Mouse (Mus musculus) CH12.LX (cell line): ENCODE results near the gene Aldoart2. TPM values are rescaled to one million over a fixed set of nuclear protein-coding genes. Genes with fewer than 3 reads are reported as not detected.
A peak's percentile ranks its signal among the peaks of the same experiment; 100 is the strongest.

ENCODE experiments used
- DNase-seq: peaks from one replicate; pipeline ENCODE4 v3.0.0-alpha.2; 2013; ENCODE audit errors: extremely low read depth
- H3K27ac ChIP-seq: 2 replicates; pipeline ENCODE4 v1.5.1; 2012; ENCODE audit warnings: low read depth, mild to moderate bottlenecking, control low read depth, moderate library complexity; ENCODE audit not compliant: insufficient read depth
- H3K27me3 ChIP-seq: replicated peaks from 2 replicates; pipeline ENCODE3; 2012; ENCODE audit warnings: inconsistent platforms
- H3K36me3 ChIP-seq, 2 experiments: replicated peaks in 1 of 2; 2 replicates each; pipeline versions ENCODE3 to v1.6.1; 2012; ENCODE audit warnings: inconsistent platforms in 1 of 2, low read length in 1 of 2, mild to moderate bottlenecking in 1 of 2, mixed read lengths in 1 of 2, moderate library complexity in 1 of 2; ENCODE audit not compliant: control insufficient read depth in 1 of 2, insufficient read depth in 1 of 2
- H3K4me1 ChIP-seq, 2 experiments: 2 replicates each; pipeline ENCODE4 v1.6.1; 2012; ENCODE audit warnings: inconsistent platforms in 1 of 2, moderate library complexity in 1 of 2; ENCODE audit not compliant: insufficient read depth in 2 of 2, control insufficient read depth in 1 of 2
- H3K4me2 ChIP-seq: 2 replicates; pipeline ENCODE4 v1.6.1; 2012; ENCODE audit warnings: low read depth, mild to moderate bottlenecking, control low read depth; ENCODE audit not compliant: poor library complexity, insufficient read depth, severe bottlenecking
- H3K4me3 ChIP-seq, 3 experiments: fragments of 150-350 bp in 1 of 3; sonication (generic) in 1 of 3; replicated peaks in 1 of 3; 2 replicates each; pipeline versions ENCODE3 to v1.5.1; 2011 to 2012; ENCODE audit warnings: low read depth in 2 of 3, low read length in 2 of 3, mild to moderate bottlenecking in 2 of 3, moderate library complexity in 2 of 3, control low read depth in 1 of 3, improper control_type of control experiment in 1 of 3, inconsistent platforms in 1 of 3, mixed read lengths in 1 of 3; ENCODE audit not compliant: poor library complexity in 1 of 3
- H3K79me2 ChIP-seq: replicated peaks from 2 replicates; pipeline ENCODE4 v1.6.1; 2012; ENCODE audit warnings: mild to moderate bottlenecking, moderate library complexity; ENCODE audit not compliant: control insufficient read depth, poor library complexity, insufficient read depth, severe bottlenecking; ENCODE audit errors: extremely low read depth
- H3K9ac ChIP-seq: 2 replicates; pipeline ENCODE4 v1.6.1; 2012; ENCODE audit warnings: low read depth, mild to moderate bottlenecking, control low read depth, moderate library complexity; ENCODE audit not compliant: insufficient read depth
- H3K9me3 ChIP-seq: replicated peaks from 2 replicates; pipeline ENCODE3; 2012; ENCODE audit warnings: low read length, inconsistent platforms, mixed read lengths
- CHD1 ChIP-seq: IDR thresholded peaks from 2 replicates; pipeline ENCODE4 v1.6.1; 2012; ENCODE audit warnings: low read depth, low read length, improper control_type of control experiment, inconsistent platforms
- CHD2 ChIP-seq: IDR thresholded peaks from 2 replicates; pipeline ENCODE4 v1.6.1; 2011; ENCODE audit warnings: low read length, improper control_type of control experiment
- CTCF ChIP-seq, 2 experiments: IDR thresholded peaks in 1 of 2; conservative IDR thresholded peaks in 1 of 2; 2 replicates each; pipeline ENCODE4 v1.5.1; 2011 to 2012; ENCODE audit warnings: low read depth in 2 of 2, low read length in 2 of 2, improper control_type of control experiment in 1 of 2, inconsistent platforms in 1 of 2, mild to moderate bottlenecking in 1 of 2, moderate library complexity in 1 of 2
- HCFC1 ChIP-seq: IDR thresholded peaks from 2 replicates; pipeline ENCODE4 v1.6.1; 2012; ENCODE audit warnings: low read depth, mild to moderate bottlenecking, inconsistent platforms, low read length, improper control_type of control experiment
- IRF4 ChIP-seq: IDR thresholded peaks from 2 replicates; pipeline ENCODE4 v1.6.1; 2014; ENCODE audit warnings: low read depth, mild to moderate bottlenecking, inconsistent platforms, low read length, improper control_type of control experiment
- JUND ChIP-seq: conservative IDR thresholded peaks from 2 replicates; pipeline ENCODE4 v1.6.1; 2011; ENCODE audit warnings: low read depth, low read length, improper control_type of control experiment
- MAFK ChIP-seq: IDR thresholded peaks from 2 replicates; pipeline ENCODE4 v1.6.1; 2011; ENCODE audit warnings: low read length, improper control_type of control experiment; ENCODE audit not compliant: insufficient replicate concordance
- MAZ ChIP-seq: IDR thresholded peaks from 2 replicates; pipeline ENCODE4 v1.6.1; 2012; ENCODE audit warnings: low read depth, mild to moderate bottlenecking, inconsistent platforms, low read length, improper control_type of control experiment, moderate library complexity
- MEF2A ChIP-seq: IDR thresholded peaks from 2 replicates; pipeline ENCODE4 v1.6.1; 2014; ENCODE audit warnings: low read depth, mild to moderate bottlenecking, inconsistent platforms, low read length, improper control_type of control experiment, borderline replicate concordance
- MXI1 ChIP-seq: IDR thresholded peaks from 2 replicates; pipeline ENCODE4 v1.6.1; 2011; ENCODE audit warnings: mild to moderate bottlenecking, low read depth, low read length, improper control_type of control experiment
- NRF1 ChIP-seq: IDR thresholded peaks from 2 replicates; pipeline ENCODE4 v1.6.1; 2014; ENCODE audit warnings: low read depth, mild to moderate bottlenecking, inconsistent platforms, low read length, improper control_type of control experiment, moderate library complexity
- PAX5 ChIP-seq: IDR thresholded peaks from 2 replicates; pipeline ENCODE4 v1.6.1; 2012; ENCODE audit warnings: low read length, inconsistent platforms, mixed read lengths
- POLR2AphosphoS2 ChIP-seq: IDR thresholded peaks from 2 replicates; pipeline ENCODE4 v1.6.1; 2011; ENCODE audit warnings: low read depth, low read length, improper control_type of control experiment
- SMC3 ChIP-seq: IDR thresholded peaks from 2 replicates; pipeline ENCODE4 v1.6.1; 2011; ENCODE audit warnings: low read depth, low read length, improper control_type of control experiment
- TBP ChIP-seq: conservative IDR thresholded peaks from 2 replicates; pipeline ENCODE4 v1.6.1; 2011; ENCODE audit warnings: low read depth, low read length, improper control_type of control experiment
- ZC3H11A ChIP-seq: IDR thresholded peaks from 2 replicates; pipeline ENCODE4 v1.6.1; 2012; ENCODE audit warnings: low read depth, mild to moderate bottlenecking, inconsistent platforms, low read length, improper control_type of control experiment
- ZKSCAN1 ChIP-seq: IDR thresholded peaks from 2 replicates; pipeline ENCODE4 v1.6.1; 2012; ENCODE audit warnings: low read depth, inconsistent platforms, low read length, improper control_type of control experiment, borderline replicate concordance
- dilution Hi-C: fragments of 300-500 bp; cut with MboI; formaldehyde crosslinking; loops from 2 replicates; pipeline ENCODE4 v1.14.3; 2020; ENCODE audit warnings: low sequenced_read_pairs; ENCODE audit not compliant: extremely low pct_unique_long_range_greater_than_20kb, extremely low pct_ligation_motif_present
- in situ Hi-C: fragments of 300-500 bp; cut with MboI; formaldehyde crosslinking; loops from 3 replicates; pipeline ENCODE4 v1.14.3; 2019; ENCODE audit warnings: low sequenced_read_pairs, low pct_ligation_motif_present, low pct_unique_long_range_greater_than_20kb, mixed read lengths
- polyA plus RNA-seq: library from polyadenylated mRNA; unstranded; fragments of >175 nt; gene quantifications from 2 replicates; pipeline ENCODE4 v1.2.1, GENCODE M21; 2012; ENCODE audit warnings: low read depth; ENCODE audit not compliant: insufficient read length
- total RNA-seq, 2 experiments: library from RNA; depleted of rRNA; stranded (reverse); fragments of 300-350 nt in 1 of 2; fragments of >200 nt in 1 of 2; gene quantifications; 2 replicates each; pipeline ENCODE4 v1.2.3; 2012 to 2014

Gene Aldoart2
- total and polyA plus RNA-seq, 3 experiments: not detected

GRCm38 (mm10) chr12:55565867-55566266 is 828 bp downstream of the Aldoart2 start:
- H3K4me2 ChIP-seq: no peak overlapping the region
- TF ChIP-seq ZC3H11A: no peak
- no peak for TF ChIP-seq TBP
- peak; percentile 38 for TF ChIP-seq SMC3
- TF ChIP-seq CTCF (conservative IDR thresholded peaks at IDR 0.05 in 1 of 2, IDR thresholded peaks at IDR 0.05 in 1 of 2; ENCODE audit: low read depth in 2 of 2, low read length in 2 of 2): peak in 1 of 2 experiments; percentile 54; a peak in 2 of 4 replicates
- no peak for TF ChIP-seq MAZ
- TF ChIP-seq, all 38 proteins: peak for 2
- peak; percentile 13 for DNase-seq
- Histone ChIP-seq H3K79me2 (no peaks in the 10 kb centered on the region), H3K4me1 (peaks cover 0 to under 1% of the 10 kb centered on the region in 2 experiments; a peak in 1 of 4 replicates), H3K27me3 (no peaks in the 10 kb centered on the region), H3K36me3 (no peaks in the 10 kb centered on the region), H3K9me3 (no peaks in the 10 kb centered on the region), H3K9ac (no peak overlapping the region), H3K4me3 (no peak overlapping the region), H3K27ac (no peak overlapping the region)
- dilution Hi-C loops (no loop called here), in situ Hi-C loops (no loop called here)

DNA sequence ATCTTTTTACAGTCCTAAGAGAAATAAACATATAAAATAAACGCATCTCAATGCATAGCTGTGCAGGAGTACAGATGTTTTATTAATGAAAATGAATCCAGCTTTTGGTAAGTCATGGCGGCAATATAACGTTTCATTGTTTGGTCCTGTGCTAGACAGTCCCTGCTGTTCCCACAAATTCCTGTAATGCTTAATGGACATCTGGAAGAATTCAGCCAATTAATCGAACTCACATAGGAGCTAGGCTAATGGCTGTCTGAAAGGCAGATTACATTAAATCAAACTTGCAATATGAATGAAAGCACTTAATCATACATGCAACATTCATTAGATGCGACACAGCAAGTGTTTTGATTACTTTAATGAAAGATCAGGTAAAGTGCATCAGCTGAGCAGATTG is 1.8 kb downstream of the Aldoart2 start:
- H3K9ac ChIP-seq: no peak overlapping the region
- H3K4me1 ChIP-seq: no peaks in the 10 kb centered on the region; a peak in 1 of 4 replicates
- H3K4me2 ChIP-seq: no peak overlapping the region
- dilution Hi-C loops (no loop called here), in situ Hi-C loops (no loop called here)
- DNase-seq: no peak
- H3K36me3 ChIP-seq: no peaks in the 10 kb centered on the region
- H3K9me3 ChIP-seq: no peaks in the 10 kb centered on the region
- H3K79me2 ChIP-seq: no peaks in the 10 kb centered on the region
- TF ChIP-seq CHD2 (no peak), POLR2AphosphoS2 (no peak), JUND (no peak), NRF1 (no peak), PAX5 (no peak), HCFC1 (no peak), ZKSCAN1 (no peak), MAFK (no peak), MEF2A (no peak), TBP (no peak), MXI1 (no peak), CTCF (conservative IDR thresholded peaks at IDR 0.05 in 1 of 2, IDR thresholded peaks at IDR 0.05 in 1 of 2; ENCODE audit: low read depth in 2 of 2, low read length in 2 of 2) (no peak), IRF4 (no peak), ZC3H11A (no peak), CHD1 (no peak)
- no peaks in the 10 kb centered on the region for H3K27me3 ChIP-seq
- H3K4me3 ChIP-seq: no peak overlapping the region
- H3K27ac ChIP-seq: no peak overlapping the region
